Mouse (Mus musculus): ENCODE results near the gene Evl.

DNA sequence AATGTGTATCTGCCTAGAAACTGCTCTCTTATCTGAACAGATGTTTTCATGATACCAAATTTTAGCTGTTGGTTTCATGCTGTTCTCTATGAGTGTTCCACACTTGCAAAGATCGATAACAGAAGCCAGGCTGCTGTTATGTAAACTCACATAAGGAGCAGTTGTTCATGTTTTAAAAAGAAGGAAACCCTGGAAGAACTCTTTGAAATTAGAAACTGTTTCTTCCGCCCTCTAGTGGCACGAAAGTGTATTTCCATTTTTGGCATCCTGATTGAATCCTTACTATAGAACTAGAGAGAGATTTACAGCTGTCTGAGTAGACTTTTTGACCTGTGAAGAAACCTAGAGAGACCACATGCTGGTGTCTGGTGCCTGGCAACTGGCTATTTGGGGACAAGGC is 43.5 kb upstream of the Evl start:
- TF ChIP-seq EP300 (IDR thresholded peaks at IDR 0.05; ENCODE audit: low read depth) (no peak), CTCF (IDR thresholded peaks at IDR 0.05; ENCODE audit: low read depth) (peak; percentile 64)
